Mouse (Mus musculus): ENCODE measurements around the gene Gm44805. TPM values are rescaled to one million over a fixed set of nuclear protein-coding genes. Genes with fewer than 3 reads are reported as not detected.
A peak's percentile ranks its signal among the peaks of the same experiment; 100 is the strongest.
"Not testable (repeated sequence)": the region's sequence is repeated elsewhere in the genome, so short reads cannot be mapped to it uniquely, and the experiment has no call there.

Gene Gm44805
- polyA plus RNA-seq, 1 experiment from 2014 or later = not detected

DNA sequence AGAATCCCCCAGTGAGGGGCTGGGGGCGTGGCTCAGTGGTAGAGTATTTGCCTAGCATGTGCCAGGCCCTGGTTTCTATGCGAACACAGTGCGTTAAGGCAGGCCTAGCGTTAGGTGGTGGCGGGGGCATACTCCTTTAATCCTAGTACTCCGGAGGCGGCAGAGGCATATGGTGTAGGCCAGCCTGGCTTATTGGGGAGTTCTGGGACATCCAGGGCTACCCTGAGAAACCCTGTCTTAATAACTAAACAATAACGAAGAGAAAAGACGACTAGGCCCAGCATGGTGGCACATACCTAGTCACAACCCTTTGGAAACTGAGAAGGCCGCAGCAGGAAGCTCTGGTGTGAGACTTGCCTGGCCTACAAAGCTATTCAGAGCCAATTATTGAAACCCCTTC is 6.9 kb upstream of the Gm44805 start:
- Histone ChIP-seq H3K9ac (no peak overlapping the region), H3K4me3 (no peak overlapping the region), H3K27me3 (no peaks in the 10 kb centered on the region), H3K36me3 (no peaks in the 10 kb centered on the region), H3K27ac (no peak overlapping the region), H3K4me1 (peaks cover 2% of the 10 kb centered on the region), H3K9me3 (no peaks in the 10 kb centered on the region), H3K4me2 (no peak overlapping the region)
- WGBS = 92% methylated on average over 10 of the region's 10 CpGs
- no peak for ATAC-seq (ENCODE audit: insufficient number of reproducible peaks, insufficient read depth, low FRiP score, low TSS enrichment, low read depth)

- ATAC-seq (ENCODE audit: insufficient number of reproducible peaks, insufficient read depth, low FRiP score, low TSS enrichment, low read depth); H3K4me1 ChIP-seq; H3K4me3 ChIP-seq; H3K9me3 ChIP-seq; H3K36me3 ChIP-seq; H3K4me2 ChIP-seq; H3K9ac ChIP-seq; H3K27me3 ChIP-seq: not testable (repeated sequence)
- 0 out of 2 replicates have a peak overlapping the region, but pooled peaks have one; percentile 17 for H3K27ac ChIP-seq
- 52% methylated on average over 8 of the region's 8 CpGs for WGBS
Observed at GRCm38 (mm10) chr7:19686927-19687583, 5.8 kb upstream of the Gm44805 start.

DNA sequence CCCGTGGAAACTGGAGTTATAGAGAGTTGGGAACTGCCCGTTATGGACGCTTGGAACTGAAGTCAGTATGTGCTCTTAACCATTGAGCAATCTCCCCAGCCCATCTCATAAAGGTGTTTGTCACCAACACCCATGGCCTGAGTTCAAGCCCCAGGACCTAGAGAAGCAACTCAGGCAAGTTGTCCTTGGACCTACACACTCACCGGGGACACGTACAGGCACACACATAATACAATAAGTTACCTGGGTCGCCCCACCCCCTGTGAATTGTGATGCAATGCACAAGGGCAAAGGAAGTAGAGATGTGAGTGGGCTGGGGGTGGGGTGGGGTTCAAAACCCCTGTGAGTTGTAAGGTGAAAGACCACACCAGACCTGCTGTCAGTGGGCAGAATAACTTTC is 5.3 kb upstream of the Gm44805 start:
- H3K4me3 ChIP-seq = no peak overlapping the region
- no peak overlapping the region for H3K9ac ChIP-seq
- H3K9me3 ChIP-seq = no peaks in the 10 kb centered on the region
- H3K27ac ChIP-seq = 0 out of 2 replicates have a peak overlapping the region, but pooled peaks have one; percentile 17
- 74% methylated on average over 6 of the region's 6 CpGs for WGBS
- no peaks in the 10 kb centered on the region for H3K36me3 ChIP-seq
- no peaks in the 10 kb centered on the region for H3K4me1 ChIP-seq
- no peaks in the 10 kb centered on the region for H3K27me3 ChIP-seq
- no peak overlapping the region for H3K4me2 ChIP-seq
- no peak for ATAC-seq (ENCODE audit: insufficient number of reproducible peaks, insufficient read depth, low FRiP score, low TSS enrichment, low read depth)

DNA sequence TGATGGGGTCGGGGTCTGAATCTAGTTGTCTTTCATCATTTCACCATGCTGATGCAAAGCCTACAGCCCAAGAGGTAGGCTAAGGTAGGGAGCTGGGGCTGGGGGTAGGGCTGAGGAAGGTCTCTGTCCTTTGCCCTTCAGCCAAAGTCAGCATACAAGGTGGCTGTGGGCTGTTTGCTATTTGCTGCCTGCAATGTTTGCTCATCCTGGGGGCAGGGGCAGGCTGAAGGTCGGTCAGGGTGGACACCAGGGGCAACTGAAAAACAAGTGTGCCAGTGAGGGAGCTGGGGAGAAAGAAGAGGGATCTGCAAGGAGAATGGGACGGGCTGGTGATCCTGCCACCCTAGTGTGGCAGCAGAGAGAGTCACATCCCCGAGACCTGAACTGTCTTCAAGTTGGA is 4.2 kb upstream of the Gm44805 start:
- no peak for ATAC-seq (ENCODE audit: insufficient number of reproducible peaks, insufficient read depth, low FRiP score, low TSS enrichment, low read depth)
- Histone ChIP-seq H3K27me3 (no peaks in the 10 kb centered on the region), H3K4me2 (no peak overlapping the region), H3K27ac (no peak overlapping the region), H3K36me3 (no peaks in the 10 kb centered on the region), H3K9ac (no peak overlapping the region), H3K4me1 (no peaks in the 10 kb centered on the region), H3K4me3 (no peak overlapping the region), H3K9me3 (no peaks in the 10 kb centered on the region)
- 75% methylated on average over 4 of the region's 4 CpGs for WGBS

DNA sequence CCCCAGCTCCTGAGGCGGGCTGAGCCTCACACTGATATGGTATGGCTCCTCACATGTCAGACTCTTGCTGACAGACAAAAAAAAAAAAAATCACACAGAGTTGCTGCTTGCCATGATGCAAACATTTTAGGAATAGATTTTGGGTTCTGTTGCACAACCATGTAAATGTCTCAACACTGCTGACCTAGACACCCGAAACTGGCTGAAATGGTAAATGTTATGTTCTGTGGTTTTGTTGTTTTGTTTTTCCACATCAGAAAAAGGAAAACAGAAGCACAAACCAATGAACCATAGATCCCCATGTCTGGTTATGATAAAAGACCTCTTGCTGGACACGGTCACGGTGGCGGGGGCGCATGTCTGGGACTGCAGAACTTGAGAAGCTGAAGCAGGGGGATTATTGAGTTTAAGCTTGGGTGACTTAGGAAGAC is 2.6 kb upstream of the Gm44805 start:
- no peak for ATAC-seq (ENCODE audit: insufficient number of reproducible peaks, insufficient read depth, low FRiP score, low TSS enrichment, low read depth)
- no peak overlapping the region for H3K27ac ChIP-seq
- no peaks in the 10 kb centered on the region for H3K27me3 ChIP-seq
- 67% methylated on average over 6 of the region's 6 CpGs for WGBS
- H3K36me3 ChIP-seq = no peaks in the 10 kb centered on the region
- H3K4me1 ChIP-seq = no peaks in the 10 kb centered on the region
- H3K4me3 ChIP-seq = no peak overlapping the region
- H3K9me3 ChIP-seq = no peaks in the 10 kb centered on the region
- no peak overlapping the region for H3K9ac ChIP-seq
- no peak overlapping the region for H3K4me2 ChIP-seq

DNA sequence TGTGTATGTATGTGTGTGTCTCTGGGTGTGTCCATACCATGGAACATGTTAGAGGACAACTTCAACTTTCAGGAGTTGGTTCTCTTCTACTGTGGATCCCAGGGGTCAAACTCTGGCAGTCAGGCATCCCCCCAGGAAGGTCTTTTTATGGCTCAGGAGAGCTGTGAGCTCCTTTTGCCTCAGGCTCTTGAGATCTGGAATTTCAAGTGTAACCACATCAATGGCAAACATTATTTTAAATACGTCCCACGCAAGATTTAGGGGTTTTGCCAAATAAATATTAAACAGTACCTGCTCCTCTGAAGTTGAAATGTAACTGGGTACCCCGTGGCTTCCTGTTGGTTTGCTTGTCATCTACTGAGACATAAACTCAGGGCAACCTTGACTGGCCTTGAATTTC is 1.8 kb upstream of the Gm44805 start:
- Histone ChIP-seq H3K4me3 (no peak overlapping the region), H3K27me3 (no peaks in the 10 kb centered on the region), H3K36me3 (no peaks in the 10 kb centered on the region), H3K9ac (no peak overlapping the region), H3K4me1 (no peaks in the 10 kb centered on the region), H3K9me3 (no peaks in the 10 kb centered on the region), H3K4me2 (no peak overlapping the region), H3K27ac (no peak overlapping the region)
- no peak for ATAC-seq (ENCODE audit: insufficient number of reproducible peaks, insufficient read depth, low FRiP score, low TSS enrichment, low read depth)
- 46% methylated on average over 3 of the region's 3 CpGs for WGBS

DNA sequence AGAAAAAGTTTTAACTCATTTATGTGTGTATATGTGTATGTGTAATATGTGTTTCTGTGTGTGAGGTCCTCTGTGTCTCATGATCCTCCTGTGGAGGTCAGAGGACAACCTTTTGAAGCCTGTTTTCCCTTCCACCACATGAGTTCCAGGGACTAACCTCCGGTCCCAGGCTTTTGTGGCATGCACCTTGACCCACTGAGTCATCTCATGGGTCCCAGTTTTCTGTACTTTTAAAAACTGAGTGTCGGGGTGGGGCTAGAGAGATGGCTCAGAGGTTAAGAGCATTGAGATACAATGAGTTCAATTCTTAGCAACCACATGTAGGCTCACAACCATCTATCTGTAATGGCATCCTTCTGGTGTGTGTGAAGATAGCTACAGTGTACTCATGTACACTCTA is 521 bp downstream of the Gm44805 start:
- WGBS = 88% methylated on average over 2 of the region's 2 CpGs
- no peak overlapping the region for H3K4me2 ChIP-seq
- no peak for ATAC-seq (ENCODE audit: insufficient number of reproducible peaks, insufficient read depth, low FRiP score, low TSS enrichment, low read depth)
- no peaks in the 10 kb centered on the region for H3K9me3 ChIP-seq
- no peak overlapping the region for H3K9ac ChIP-seq
- no peaks in the 10 kb centered on the region for H3K4me1 ChIP-seq
- H3K27me3 ChIP-seq = no peaks in the 10 kb centered on the region
- H3K36me3 ChIP-seq = no peaks in the 10 kb centered on the region
- H3K4me3 ChIP-seq = no peak overlapping the region
- H3K27ac ChIP-seq = no peak overlapping the region

DNA sequence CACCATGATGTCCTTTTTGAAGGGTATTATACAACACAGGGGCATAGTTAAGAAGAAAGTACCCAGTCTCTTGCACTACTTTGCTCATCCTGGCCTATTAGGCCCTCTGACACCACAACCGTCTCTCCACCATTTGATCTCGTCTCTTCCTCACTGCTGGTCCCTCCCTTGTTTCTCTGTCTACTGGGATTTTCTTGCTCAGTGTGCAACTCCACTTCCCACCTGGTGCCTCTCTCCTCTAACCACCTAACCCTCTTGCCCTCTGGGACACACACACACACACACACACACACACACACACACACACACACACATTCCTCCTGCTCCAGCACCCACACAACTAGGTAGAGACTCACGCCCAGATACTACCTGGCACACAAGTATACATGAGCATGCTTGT is 2.3 kb downstream of the Gm44805 start:
- H3K9ac ChIP-seq = no peak overlapping the region
- no peak overlapping the region for H3K4me3 ChIP-seq
- H3K4me1 ChIP-seq = no peaks in the 10 kb centered on the region
- no peak for ATAC-seq (ENCODE audit: insufficient number of reproducible peaks, insufficient read depth, low FRiP score, low TSS enrichment, low read depth)
- no peak overlapping the region for H3K4me2 ChIP-seq
- H3K27ac ChIP-seq = no peak overlapping the region
- H3K27me3 ChIP-seq = no peaks in the 10 kb centered on the region
- H3K9me3 ChIP-seq = no peaks in the 10 kb centered on the region
- H3K36me3 ChIP-seq = no peaks in the 10 kb centered on the region
- 86% methylated on average over 3 of the region's 3 CpGs for WGBS

- Histone ChIP-seq H3K9me3 (no peaks in the 10 kb centered on the region), H3K9ac (no peak within 1 kb of the TSS), H3K36me3 (no peaks in the 10 kb centered on the region), H3K4me3 (no peak within 1 kb of the TSS), H3K27ac (no peak within 1 kb of the TSS), H3K4me2 (no peak within 1 kb of the TSS), H3K4me1 (no peaks in the 10 kb centered on the region), H3K27me3 (no peaks in the 10 kb centered on the region)
- ATAC-seq (ENCODE audit: insufficient number of reproducible peaks, insufficient read depth, low FRiP score, low TSS enrichment, low read depth) = no peak
- 62% methylated on average over 8 of the region's 8 CpGs for WGBS
Observed at GRCm38 (mm10) chr7:19677872-19678271, 3.4 kb downstream of the Gm44805 start, which contains the start of gene Apoc2. Gene Apoc2, minus strand, starts transcription at chr7:19677941.

DNA sequence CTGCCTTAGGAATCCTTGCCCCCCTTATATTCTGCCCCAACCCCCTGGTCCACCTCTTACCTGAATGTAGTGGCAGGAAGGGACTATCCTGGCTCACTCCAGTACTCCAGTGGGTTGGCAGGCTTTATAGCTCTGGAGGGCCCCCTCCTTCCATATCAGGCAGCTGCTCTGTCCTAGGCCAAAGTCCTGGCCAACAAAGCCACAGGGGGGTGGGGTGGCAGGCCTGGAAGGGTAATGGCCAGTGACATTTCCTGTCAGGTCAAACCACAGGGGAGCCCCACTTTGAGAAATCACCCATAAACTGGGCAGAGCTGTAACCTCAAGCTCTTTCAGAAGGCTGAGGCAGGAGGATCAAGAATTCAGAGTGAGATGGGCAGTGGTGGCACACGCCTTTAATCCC is 4.6 kb downstream of the Gm44805 start:
- no peak for ATAC-seq (ENCODE audit: insufficient number of reproducible peaks, insufficient read depth, low FRiP score, low TSS enrichment, low read depth)
- no peak overlapping the region for H3K4me3 ChIP-seq
- no peak overlapping the region for H3K9ac ChIP-seq
- no peaks in the 10 kb centered on the region for H3K4me1 ChIP-seq
- H3K4me2 ChIP-seq = no peak overlapping the region
- no peak overlapping the region for H3K27ac ChIP-seq
- 53% methylated on average over 1 of the region's 1 CpGs for WGBS
- H3K27me3 ChIP-seq = no peaks in the 10 kb centered on the region
- no peaks in the 10 kb centered on the region for H3K9me3 ChIP-seq
- no peaks in the 10 kb centered on the region for H3K36me3 ChIP-seq

DNA sequence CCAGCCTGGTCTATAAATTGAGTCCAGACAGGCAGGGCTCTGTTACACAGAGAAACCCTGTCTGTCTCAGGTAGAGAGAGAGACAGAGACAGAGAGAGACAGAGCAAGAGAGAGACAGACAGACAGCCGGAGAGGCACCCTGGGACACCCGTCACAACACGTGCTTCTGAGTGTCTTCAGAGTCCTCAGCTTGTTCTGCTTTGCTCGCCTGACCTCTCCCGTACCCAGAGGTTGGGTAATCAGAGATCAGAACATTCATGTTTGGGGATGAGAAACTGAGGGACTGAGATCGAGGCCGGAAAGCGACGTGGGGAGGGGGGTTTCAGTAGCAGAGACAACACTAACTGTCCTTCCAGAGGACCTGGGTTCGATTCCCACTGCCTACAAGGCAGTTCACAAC is 5.4 kb downstream of the Gm44805 start:
- Histone ChIP-seq H3K27ac (no peak overlapping the region), H3K4me1 (no peaks in the 10 kb centered on the region), H3K4me3 (no peak overlapping the region), H3K9ac (no peak overlapping the region), H3K4me2 (no peak overlapping the region), H3K36me3 (no peaks in the 10 kb centered on the region), H3K9me3 (no peaks in the 10 kb centered on the region), H3K27me3 (no peaks in the 10 kb centered on the region)
- no peak for ATAC-seq (ENCODE audit: insufficient number of reproducible peaks, insufficient read depth, low FRiP score, low TSS enrichment, low read depth)
- 77% methylated on average over 10 of the region's 10 CpGs for WGBS

- 60% methylated on average over 14 of the region's 14 CpGs for WGBS
- Histone ChIP-seq H3K4me2 (no peak overlapping the region), H3K4me3 (no peak overlapping the region), H3K9ac (no peak overlapping the region), H3K27ac (no peak overlapping the region), H3K36me3 (no peaks in the 10 kb centered on the region), H3K9me3 (no peaks in the 10 kb centered on the region), H3K27me3 (no peaks in the 10 kb centered on the region), H3K4me1 (peaks cover 5% of the 10 kb centered on the region)
- no peak for ATAC-seq (ENCODE audit: insufficient number of reproducible peaks, insufficient read depth, low FRiP score, low TSS enrichment, low read depth)
Observed at GRCm38 (mm10) chr7:19673083-19673699, 8.0 kb downstream of the Gm44805 start.
